Mouse (Mus musculus) midbrain, postnatal 0 days (tissue): Measurements from ENCODE around the gene Mgat4d. TPM values are rescaled to one million over a fixed set of nuclear protein-coding genes. Genes with fewer than 3 reads are reported as not detected.

ENCODE experiments used
- ATAC-seq: fragments of 200-750 bp; cut with Nextera tagmentation; 2 replicates; pipeline ENCODE4 v1.8.0; 2017; ENCODE audit warnings: moderate number of reproducible peaks, mild to moderate bottlenecking, moderate TSS enrichment, moderate library complexity; ENCODE audit not compliant: low FRiP score
- DNase-seq: peaks from one replicate; pipeline ENCODE4 v3.0.0-alpha.2; 2015; ENCODE audit warnings: low spot score
- H3K27ac ChIP-seq: fragments of 300-500 bp; sonication (generic); 2 replicates; pipeline ENCODE4 v1.5.1; 2014; ENCODE audit warnings: low read depth, mild to moderate bottlenecking, low read length, mixed read lengths
- H3K27me3 ChIP-seq: fragments of 300-500 bp; sonication (generic); 2 replicates; pipeline ENCODE4 v1.6.1; 2014; ENCODE audit warnings: low read length, control low read depth, mixed read lengths; ENCODE audit not compliant: insufficient read depth
- H3K36me3 ChIP-seq: fragments of 300-500 bp; sonication (generic); 2 replicates; pipeline ENCODE4 v1.6.1; 2014; ENCODE audit warnings: low read length, control low read depth, mixed read lengths; ENCODE audit not compliant: insufficient read depth
- H3K4me1 ChIP-seq: fragments of 300-500 bp; sonication (generic); 2 replicates; pipeline ENCODE4 v1.6.1; 2014; ENCODE audit warnings: mild to moderate bottlenecking, control low read depth, antibody characterized with exemption, low read length, mixed read lengths; ENCODE audit not compliant: insufficient read depth
- H3K4me2 ChIP-seq: fragments of 300-500 bp; sonication (generic); 2 replicates; pipeline ENCODE4 v1.6.1; 2014; ENCODE audit warnings: low read depth, mild to moderate bottlenecking, low read length, mixed read lengths; ENCODE audit not compliant: poor library complexity, severe bottlenecking
- H3K4me3 ChIP-seq: fragments of 300-500 bp; sonication (generic); 2 replicates; pipeline ENCODE4 v1.5.1; 2014; ENCODE audit warnings: low read depth, mild to moderate bottlenecking, low read length, moderate library complexity
- H3K9ac ChIP-seq: fragments of 300-500 bp; sonication (generic); replicated peaks from 2 replicates; pipeline ENCODE4 v1.6.1; 2014; ENCODE audit warnings: mild to moderate bottlenecking, low read length, moderate library complexity, mixed read lengths; ENCODE audit not compliant: poor library complexity, severe bottlenecking
- H3K9me3 ChIP-seq: fragments of 300-500 bp; sonication (generic); 2 replicates; pipeline ENCODE4 v1.6.1; 2016; ENCODE audit warnings: low read length, control low read depth
- CTCF ChIP-seq: IDR thresholded peaks from 2 replicates; pipeline ENCODE4 v1.5.1; 2016; ENCODE audit warnings: antibody characterized with exemption, mild to moderate bottlenecking
- WGBS: fragments of 180-500 bp; shearing (Covaris S2); extraction: QIAGEN DNeasy Blood & Tissue Kit; methylation state at CpG from one replicate; pipeline ENCODE4 v1.1.7; 2014; 5-methylcytosine and 5-hydroxymethylcytosine counted together
- polyA plus RNA-seq: library from polyadenylated mRNA; unstranded; fragments of >200 nt; fragmentation: Nextera tagmentation; extraction: Ambion mirVana; gene quantifications from 2 replicates; pipeline ENCODE4 v1.2.1, GENCODE M21; 2015
- total RNA-seq: library from RNA; depleted of rRNA; stranded (reverse); fragments of >200 nt; gene quantifications from 2 replicates; pipeline ENCODE4 v1.2.3, GENCODE M21; 2014

Gene Mgat4d
- total and polyA plus RNA-seq, 2 experiments from 2014 or later: not detected

DNA sequence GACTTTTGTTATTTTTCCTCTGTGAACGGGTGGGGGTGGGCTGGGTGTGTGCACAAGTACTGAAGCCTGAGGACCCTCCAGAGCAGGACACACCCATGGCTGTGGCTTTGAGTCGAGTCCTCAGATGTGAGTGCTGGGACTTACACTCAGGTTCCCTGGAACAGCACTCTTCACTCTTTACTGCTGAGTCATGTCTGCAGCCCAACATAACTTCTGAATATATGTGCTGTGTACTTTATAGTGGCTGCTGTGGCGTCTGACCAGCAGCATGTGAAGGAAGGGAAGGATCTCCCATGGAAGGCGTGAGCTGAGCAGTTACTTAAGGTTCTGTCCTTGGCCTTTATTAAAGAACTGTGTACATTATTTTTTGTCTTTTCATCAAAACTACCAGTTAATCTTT is 31.9 kb downstream of the Mgat4d start:
- Histone ChIP-seq H3K36me3 (no peaks in the 10 kb centered on the region), H3K27ac (no peak overlapping the region), H3K4me1 (no peaks in the 10 kb centered on the region), H3K9me3 (no peaks in the 10 kb centered on the region), H3K9ac (no peak overlapping the region), H3K27me3 (no peaks in the 10 kb centered on the region), H3K4me2 (no peak overlapping the region), H3K4me3 (no peak overlapping the region)
- 74% methylated on average over 4 of the region's 4 CpGs for WGBS
- TF ChIP-seq CTCF: no peak
- no peak for DNase-seq
- ATAC-seq: no peak

- Histone ChIP-seq H3K4me2 (no peak overlapping the region), H3K9ac (no peak overlapping the region), H3K36me3 (no peaks in the 10 kb centered on the region), H3K27me3 (no peaks in the 10 kb centered on the region), H3K27ac (no peak overlapping the region), H3K4me1 (no peaks in the 10 kb centered on the region), H3K9me3 (no peaks in the 10 kb centered on the region), H3K4me3 (no peak overlapping the region)
- DNase-seq: no peak
- ATAC-seq: no peak
- no peak for TF ChIP-seq CTCF
- 86% methylated on average over 2 of the region's 2 CpGs for WGBS
Measured at GRCm38 (mm10) chr8:83381016-83381415, 32.7 kb downstream of the Mgat4d start.

- Histone ChIP-seq H3K4me3 (no peak overlapping the region), H3K36me3 (no peaks in the 10 kb centered on the region), H3K4me1 (no peaks in the 10 kb centered on the region), H3K4me2 (no peak overlapping the region), H3K9ac (no peak overlapping the region), H3K27me3 (no peaks in the 10 kb centered on the region), H3K27ac (no peak overlapping the region), H3K9me3 (no peaks in the 10 kb centered on the region)
- WGBS: 40% methylated on average over 2 of the region's 2 CpGs
- ATAC-seq: no peak
- no peak for DNase-seq
- no peak for TF ChIP-seq CTCF
Measured at GRCm38 (mm10) chr8:83382850-83383249, 34.6 kb downstream of the Mgat4d start.

GRCm38 (mm10) chr8:83389316-83390005 is 41.2 kb downstream of the Mgat4d start, which contains the start of gene Clgn:
Clgn (plus strand) TSS chr8:83389867.
- no peaks in the 10 kb centered on the region for H3K36me3 ChIP-seq
- H3K9me3 ChIP-seq: no peaks in the 10 kb centered on the region
- WGBS: 5% methylated on average over 39 of the region's 41 CpGs
- ATAC-seq: peak; percentile 82; the same call in 1 of the 2 replicates
- DNase-seq: peak; percentile 72
- H3K4me1 ChIP-seq: peaks cover 4% of the 10 kb centered on the region; the same call in 1 of the 2 replicates
- H3K9ac ChIP-seq: peak within 1 kb of the TSS; percentile 80
- H3K27ac ChIP-seq: 0 out of 2 replicates have a peak within 1 kb of the TSS, but pooled peaks have one; percentile 12
- H3K4me2 ChIP-seq: peak within 1 kb of the TSS; percentile 87
- H3K27me3 ChIP-seq: no peaks in the 10 kb centered on the region
- peak within 1 kb of the TSS; percentile 85 for H3K4me3 ChIP-seq
- no peak for TF ChIP-seq CTCF

- ATAC-seq (peak; percentile 74), DNase-seq (peak; percentile 2)
- TF ChIP-seq CTCF: no peak
- Histone ChIP-seq H3K27ac (0 out of 2 replicates have a peak overlapping the region, but pooled peaks have one; percentile 12), H3K27me3 (no peaks in the 10 kb centered on the region), H3K4me3 (peak overlapping the region; percentile 85), H3K9ac (peak overlapping the region; percentile 80), H3K4me1 (peaks cover 4% of the 10 kb centered on the region; the same call in 1 of the 2 replicates), H3K36me3 (no peaks in the 10 kb centered on the region), H3K4me2 (peak overlapping the region; percentile 87), H3K9me3 (no peaks in the 10 kb centered on the region)
- WGBS: 7% methylated on average over 14 of the region's 14 CpGs
Measured at GRCm38 (mm10) chr8:83390006-83390701, 41.9 kb downstream of the Mgat4d start.

DNA sequence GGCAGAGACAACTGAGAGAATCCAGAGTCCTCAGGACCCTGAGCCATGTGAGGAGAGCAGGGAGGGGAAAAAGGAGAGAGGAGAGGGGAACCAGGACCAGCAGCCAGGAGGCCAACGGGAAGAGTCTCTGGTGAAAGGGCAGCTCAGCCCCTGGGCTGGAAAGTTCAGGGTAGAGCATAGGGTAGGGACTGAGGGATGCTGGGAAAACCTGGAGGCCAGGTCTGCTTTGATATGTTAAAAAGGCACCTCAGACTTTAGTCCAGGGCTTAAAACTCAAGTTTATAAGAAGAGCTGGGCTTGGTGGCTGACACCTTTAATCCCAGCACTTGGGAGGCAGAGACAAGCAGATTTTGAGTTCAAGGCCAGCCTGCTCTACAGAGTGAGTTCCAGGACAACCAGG is 44.2 kb downstream of the Mgat4d start:
- no peak for TF ChIP-seq CTCF
- 63% methylated on average over 1 of the region's 1 CpGs for WGBS
- H3K4me2 ChIP-seq: no peak overlapping the region
- H3K27ac ChIP-seq: no peak overlapping the region
- no peak overlapping the region for H3K4me3 ChIP-seq
- no peaks in the 10 kb centered on the region for H3K9me3 ChIP-seq
- H3K4me1 ChIP-seq: peaks cover 4% of the 10 kb centered on the region; the same call in 1 of the 2 replicates
- ATAC-seq (no peak), DNase-seq (no peak)
- no peaks in the 10 kb centered on the region for H3K36me3 ChIP-seq
- no peaks in the 10 kb centered on the region for H3K27me3 ChIP-seq
- no peak overlapping the region for H3K9ac ChIP-seq
